Comparison of ENCODE assay signal across 10 mouse cellular contexts in genomic region chr17:87976154-87976806, GRCm38 (mm10). TPM values are rescaled to one million over a fixed set of nuclear protein-coding genes. Genes with fewer than 3 reads are reported as not detected.
DNase-seq lines count a peak whose midpoint lies in the region; ATAC-seq and TF ChIP-seq lines count a peak whose summit lies in the region.
"Had no signal": no experiment of that assay in that cellular context is flagged by ENCODE, and none has a peak within 500 bp of the region (broad histone marks: within the 10 kb centered on the region; RNA-seq: fewer than 3 reads in every experiment).

No protein-coding gene starts in this region.

- H3K4me3 ChIP-seq in lung, postnatal 0 days (ENCODE audit: low read depth, low read length), result peak overlapping the region; percentile 98; the same call in 1 of the 2 replicates
- H3K4me3 ChIP-seq in lung, adult 2 months (replicated peaks; ENCODE audit: extremely low read depth, low read depth, low read length), result no peak overlapping the region
- H3K4me3 ChIP-seq in forebrain, embryonic 10.5 days, result peak overlapping the region; percentile 70
- peak overlapping the region; percentile 99 for H3K4me3 ChIP-seq in limb, embryonic 14.5 days (replicated peaks; ENCODE audit: low read length)
- H3K4me3 ChIP-seq in stomach, embryonic 14.5 days (ENCODE audit: low read depth, low read length), result peak overlapping the region; percentile 96

- intact Hi-C loops in left cerebral cortex, postnatal 14 days (cut with DNase I), result no loop called here

- H3K4me1 ChIP-seq in lung, postnatal 0 days (ENCODE audit: insufficient read depth, low read depth, low read length), result no peaks in the 10 kb centered on the region
- H3K4me1 ChIP-seq in lung, adult 2 months (ENCODE audit: control insufficient read depth, insufficient read depth, low read length), result no peaks in the 10 kb centered on the region
- peaks cover 29% of the 10 kb centered on the region for H3K4me1 ChIP-seq in forebrain, embryonic 10.5 days
- peaks cover 10% of the 10 kb centered on the region; the same call in 1 of the 2 replicates for H3K4me1 ChIP-seq in limb, embryonic 14.5 days (ENCODE audit: control insufficient read depth, insufficient read depth, low read length)
- peaks cover 3% of the 10 kb centered on the region; the same call in 1 of the 2 replicates for H3K4me1 ChIP-seq in stomach, embryonic 14.5 days (ENCODE audit: control insufficient read depth, insufficient read depth, low read length)

- 65% methylated on average over 9 of the region's 9 CpGs for WGBS in lung, postnatal 0 days
- 74% methylated on average over 9 of the region's 9 CpGs for WGBS in lung, adult 2 months
- 81% methylated on average over 9 of the region's 9 CpGs for WGBS in forebrain, embryonic 10.5 days
- 75% methylated on average over 9 of the region's 9 CpGs for whole genome bisulfite sequencing in limb, embryonic 14.5 days
- WGBS in stomach, embryonic 14.5 days, result 64% methylated on average over 9 of the region's 9 CpGs

- H3K4me2 ChIP-seq in lung, postnatal 0 days (replicated peaks; ENCODE audit: low read depth, low read length), result peak overlapping the region; percentile 92
- H3K4me2 ChIP-seq in limb, embryonic 14.5 days (replicated peaks; ENCODE audit: low read depth, low read length, severe bottlenecking), result peak overlapping the region; percentile 58
- H3K4me2 ChIP-seq in stomach, embryonic 14.5 days (replicated peaks; ENCODE audit: low read depth, low read length), result peak overlapping the region; percentile 68

- H3K9me3 ChIP-seq in lung, postnatal 0 days (ENCODE audit: low read length), result no peaks in the 10 kb centered on the region
- H3K9me3 ChIP-seq in forebrain, embryonic 10.5 days, result no peaks in the 10 kb centered on the region
- H3K9me3 ChIP-seq in limb, embryonic 14.5 days (ENCODE audit: control insufficient read depth, low read length), result no peaks in the 10 kb centered on the region
- H3K9me3 ChIP-seq in stomach, embryonic 14.5 days (ENCODE audit: control insufficient read depth, low read depth, low read length), result no peaks in the 10 kb centered on the region

- no peak overlapping the region for H3K9ac ChIP-seq in lung, postnatal 0 days (replicated peaks; ENCODE audit: low read depth)
- peak overlapping the region; percentile 93; the same call in 1 of the 2 replicates for H3K9ac ChIP-seq in limb, embryonic 14.5 days (ENCODE audit: low read depth, low read length, severe bottlenecking)
- H3K9ac ChIP-seq in stomach, embryonic 14.5 days (replicated peaks; ENCODE audit: low read depth, low read length), result peak overlapping the region; percentile 84

- ATAC-seq in lung, postnatal 0 days, result no peak
- ATAC-seq in limb, embryonic 14.5 days (ENCODE audit: low FRiP score, low read depth), result no peak
- no peak for ATAC-seq in stomach, embryonic 14.5 days (ENCODE audit: insufficient number of reproducible peaks, insufficient read depth, low FRiP score, low read depth)

- H3K27me3 ChIP-seq in lung, postnatal 0 days (replicated peaks; ENCODE audit: insufficient read depth, low read length), result no peaks in the 10 kb centered on the region
- no peaks in the 10 kb centered on the region for H3K27me3 ChIP-seq in forebrain, embryonic 10.5 days (ENCODE audit: poor library complexity, severe bottlenecking)
- H3K27me3 ChIP-seq in limb, embryonic 14.5 days (ENCODE audit: control insufficient read depth, insufficient read depth, low read length), result no peaks in the 10 kb centered on the region
- no peaks in the 10 kb centered on the region for H3K27me3 ChIP-seq in stomach, embryonic 14.5 days (ENCODE audit: control insufficient read depth, insufficient read depth, low read length)

- TF ChIP-seq EP300 in lung, postnatal 0 days (IDR thresholded peaks at IDR 0.05), result no peak

- H3K36me3 ChIP-seq in lung, postnatal 0 days (ENCODE audit: insufficient read depth, low read length), result no peaks in the 10 kb centered on the region
- peaks cover 45% of the 10 kb centered on the region for H3K36me3 ChIP-seq in forebrain, embryonic 10.5 days (replicated peaks)
- peaks cover 17% of the 10 kb centered on the region for H3K36me3 ChIP-seq in limb, embryonic 14.5 days (ENCODE audit: control insufficient read depth, insufficient read depth, low read length)
- H3K36me3 ChIP-seq in stomach, embryonic 14.5 days (ENCODE audit: control insufficient read depth, insufficient read depth, low read length), result peaks cover 9% of the 10 kb centered on the region; the same call in 1 of the 2 replicates

- H3K27ac ChIP-seq in lung, postnatal 0 days (ENCODE audit: low read length), result peak overlapping the region; percentile 62; the same call in 1 of the 2 replicates
- H3K27ac ChIP-seq in forebrain, embryonic 10.5 days, result peak overlapping the region; percentile 97; the same call in 1 of the 2 replicates
- no peak overlapping the region for H3K27ac ChIP-seq in limb, embryonic 14.5 days (replicated peaks; ENCODE audit: low read depth, low read length)
- H3K27ac ChIP-seq in stomach, embryonic 14.5 days (ENCODE audit: low read length), result no peak overlapping the region

- TF ChIP-seq CTCF in lung, postnatal 0 days (IDR thresholded peaks at IDR 0.05), result no peak
- no peak for TF ChIP-seq CTCF in lung, adult 2 months (IDR thresholded peaks at IDR 0.05; ENCODE audit: insufficient read depth, low read length)

- DNase-seq in lung, postnatal 0 days (ENCODE audit: low spot score), result no peak
- no peak for DNase-seq in lung, adult 2 months
- no peak for DNase-seq in forebrain, embryonic 10.5 days (ENCODE audit: extremely low spot score, low spot score)
- no peak for DNase-seq in limb, embryonic 14.5 days (ENCODE audit: low spot score)
- DNase-seq in left cerebral cortex, postnatal 14 days (ENCODE audit: low spot score in 2 of 2), result no peak
- DNase-seq in retina, embryonic 14.5 days (ENCODE audit: low spot score), result no peak
- no peak for DNase-seq in right cerebral cortex, postnatal 36 days (ENCODE audit: low spot score in 2 of 2)

- TF ChIP-seq POLR2A in lung, adult 2 months (IDR thresholded peaks at IDR 0.05; ENCODE audit: borderline replicate concordance, extremely low read depth, low read depth, low read length), result no peak
- no peak for TF ChIP-seq POLR2A in limb, embryonic 14.5 days (IDR thresholded peaks at IDR 0.05; ENCODE audit: borderline replicate concordance, extremely low read depth, insufficient read depth, insufficient read length)

RNA-seq across cellular contexts. Expression of gene Msh6, which starts 1.4 kb away (rescaled TPM):
- polyA plus RNA-seq in lung, postnatal 0 days (2015; fragmentation: Nextera tagmentation; extraction: Ambion mirVana), result 8.4 and 10.2 TPM in 2 replicates
- polyA plus RNA-seq in lung, adult 2 months (2012; rRNA removed), result 2.0 and 3.2 TPM in 2 replicates
- 111 and 115 TPM in 2 replicates for polyA plus RNA-seq in forebrain, embryonic 10.5 days (2016; fragmentation: Nextera tagmentation; extraction: Ambion mirVana)
- 18.0 and 24.5 TPM in 2 replicates for polyA plus RNA-seq in limb, embryonic 14.5 days (2012; rRNA removed)
- polyA plus RNA-seq in limb, embryonic 14.5 days (2014; fragmentation: Nextera tagmentation; extraction: Ambion mirVana), result 45.4 and 49.3 TPM in 2 replicates
- polyA plus RNA-seq in stomach, embryonic 14.5 days (2014; fragmentation: Nextera tagmentation; extraction: Ambion mirVana), result 50.6 and 55.0 TPM in 2 replicates
- total RNA-seq in left cerebral cortex, postnatal 14 days (2021), result 10 to 100 TPM; 14.4 to 16.4 TPM

RNA-seq across cellular contexts. Expression of gene Rpl36-ps4, which starts 55.5 kb away (rescaled TPM):
- polyA plus RNA-seq in lung, postnatal 0 days (2015; fragmentation: Nextera tagmentation; extraction: Ambion mirVana), result not detected in 2 replicates
- polyA plus RNA-seq in lung, adult 2 months (2012; rRNA removed), result not detected in 2 replicates
- not detected in 2 replicates for polyA plus RNA-seq in forebrain, embryonic 10.5 days (2016; fragmentation: Nextera tagmentation; extraction: Ambion mirVana)
- not detected in 2 replicates for polyA plus RNA-seq in limb, embryonic 14.5 days (2012; rRNA removed)
- not detected in 2 replicates for polyA plus RNA-seq in limb, embryonic 14.5 days (2014; fragmentation: Nextera tagmentation; extraction: Ambion mirVana)
- polyA plus RNA-seq in stomach, embryonic 14.5 days (2014; fragmentation: Nextera tagmentation; extraction: Ambion mirVana), result not detected in 2 replicates
- total RNA-seq in left cerebral cortex, postnatal 14 days (2021), result not detected
- total RNA-seq: left cerebral cortex, postnatal 10 days had no signal
- polyA plus RNA-seq: brain, embryonic 14.5 days had no signal

Comparison
In these comparisons a context has a peak if more than half of its experiments do, and no peak if none do; other contexts are left out.
1. H3K27ac ChIP-seq: peak in lung, postnatal 0 days (single experiment) and forebrain, embryonic 10.5 days (single experiment); none in limb, embryonic 14.5 days (single experiment) and stomach, embryonic 14.5 days (single experiment).
2. Peak in every context shown above with its lines, with median percentiles within 50 percentile points of each other: H3K4me2 ChIP-seq.